Mouse (Mus musculus): ENCODE data around the gene Rps17. TPM values are rescaled to one million over a fixed set of nuclear protein-coding genes. Genes with fewer than 3 reads are reported as not detected.

The Rps17 gene
- total and polyA plus RNA-seq, 3 experiments: 2,532 to 5,238 (median 5,063) TPM

DNA sequence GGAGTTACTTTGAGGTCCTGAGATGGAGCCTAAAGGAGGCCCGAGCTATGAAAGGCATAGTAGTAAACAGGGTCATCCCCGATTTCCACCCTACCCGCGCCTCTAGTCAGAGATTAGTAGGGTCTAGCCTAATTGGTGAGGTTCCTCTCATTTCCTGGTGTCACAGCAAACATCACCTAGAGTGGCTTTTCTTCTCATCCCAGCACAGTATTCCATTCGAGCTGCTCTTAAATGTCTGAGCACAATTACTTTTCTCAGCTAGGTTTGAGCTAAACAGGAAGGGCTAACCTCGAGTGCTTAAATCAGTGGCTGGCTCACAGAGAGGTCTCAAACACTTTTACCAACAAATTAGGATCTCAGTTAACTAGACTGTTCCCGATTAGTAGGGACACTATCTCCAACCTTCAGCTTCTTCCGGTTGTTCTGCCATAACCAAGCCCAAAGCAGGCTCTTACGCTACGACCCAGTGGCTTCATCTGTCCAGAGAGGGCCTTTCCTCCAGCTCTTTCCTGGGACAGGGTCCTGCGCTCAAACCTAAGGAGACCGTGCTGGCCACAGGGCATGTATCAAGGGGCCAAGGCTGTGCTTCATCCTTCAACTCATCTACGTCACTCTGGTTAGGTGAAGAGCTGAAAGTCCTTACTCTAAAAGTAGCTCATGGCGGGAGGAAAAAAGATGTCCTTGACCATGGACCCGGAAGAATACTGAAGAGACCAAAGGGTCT, 555 bp upstream of the Rps17 start:
- Histone ChIP-seq H3K9me3 (replicated peaks; ENCODE audit: low read length) (no peaks in the 10 kb centered on the region), H3K9ac (ENCODE audit: insufficient read depth, low read depth) (peak overlapping the region; percentile 18), H3K4me3 (replicated peaks in 1 of 3; ENCODE audit: low read depth in 2 of 3, low read length in 2 of 3, poor library complexity in 1 of 3) (peak overlapping the region; percentile 20 to 100 (median 41)), H3K79me2 (replicated peaks; ENCODE audit: control insufficient read depth, extremely low read depth, insufficient read depth, poor library complexity, severe bottlenecking) (peaks cover 36% of the 10 kb centered on the region), H3K27me3 (replicated peaks) (no peaks in the 10 kb centered on the region), H3K4me1 (ENCODE audit: control insufficient read depth in 1 of 2, insufficient read depth in 2 of 2) (peaks cover 2 to 26% of the 10 kb centered on the region in 2 experiments; a peak in 2 of 4 replicates), H3K27ac (ENCODE audit: insufficient read depth, low read depth) (no peak overlapping the region), H3K4me2 (ENCODE audit: insufficient read depth, low read depth, poor library complexity, severe bottlenecking) (peak overlapping the region; percentile 31), H3K36me3 (replicated peaks in 1 of 2; ENCODE audit: control insufficient read depth in 1 of 2, insufficient read depth in 1 of 2, low read length in 1 of 2) (peaks cover 35 to 40% of the 10 kb centered on the region in 2 experiments)
- DNase-seq (ENCODE audit: extremely low read depth): no peak
- no peak for TF ChIP-seq ZKSCAN1 (IDR thresholded peaks at IDR 0.05; ENCODE audit: borderline replicate concordance, low read depth, low read length)
- TF ChIP-seq SIN3A (IDR thresholded peaks at IDR 0.05; ENCODE audit: low read length): 0 out of 2 replicates have a peak, but pooled peaks have one; percentile 3
- dilution Hi-C loops (cut with MboI; ENCODE audit: extremely low pct_ligation_motif_present, extremely low pct_unique_long_range_greater_than_20kb, low sequenced_read_pairs): no loop called here
- in situ Hi-C loops (cut with MboI; ENCODE audit: low pct_ligation_motif_present, low pct_unique_long_range_greater_than_20kb, low sequenced_read_pairs): no loop called here

DNA sequence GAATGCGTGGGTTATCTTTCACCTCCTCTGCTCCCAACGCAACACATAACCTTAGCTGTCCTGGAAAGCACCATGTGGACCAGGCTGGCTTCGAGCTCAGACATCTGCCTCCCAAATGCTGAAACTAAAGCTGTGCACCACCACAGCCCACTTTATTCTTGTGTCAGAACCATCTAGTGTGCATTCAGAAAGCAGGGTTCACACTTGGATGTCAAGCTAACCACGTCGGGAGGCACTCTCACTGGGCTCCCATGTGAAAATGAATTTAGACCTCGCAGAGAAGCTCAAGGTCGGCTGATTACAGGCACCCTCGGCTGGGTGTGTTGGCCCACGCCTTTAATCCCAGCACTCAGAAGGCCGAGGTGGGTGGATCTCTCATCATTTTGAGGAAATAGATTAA, 1.2 kb downstream of the Rps17 start:
- peaks cover 40% of the 10 kb centered on the region for H3K79me2 ChIP-seq (replicated peaks; ENCODE audit: control insufficient read depth, extremely low read depth, insufficient read depth, poor library complexity, severe bottlenecking)
- H3K4me3 ChIP-seq (replicated peaks in 1 of 3; ENCODE audit: low read depth in 2 of 3, low read length in 2 of 3, poor library complexity in 1 of 3): peak overlapping the region; percentile 89 to 100 (median 99)
- no peaks in the 10 kb centered on the region for H3K9me3 ChIP-seq (replicated peaks; ENCODE audit: low read length)
- H3K4me2 ChIP-seq (ENCODE audit: insufficient read depth, low read depth, poor library complexity, severe bottlenecking): peak overlapping the region; percentile 89
- H3K4me1 ChIP-seq (ENCODE audit: control insufficient read depth in 1 of 2, insufficient read depth in 2 of 2): peaks cover 2 to 34% of the 10 kb centered on the region in 2 experiments; a peak in 2 of 4 replicates
- no peak for DNase-seq (ENCODE audit: extremely low read depth)
- no peak overlapping the region for H3K27ac ChIP-seq (ENCODE audit: insufficient read depth, low read depth)
- TF ChIP-seq ZC3H11A (IDR thresholded peaks at IDR 0.05; ENCODE audit: low read depth, low read length): no peak
- TF ChIP-seq CHD1 (IDR thresholded peaks at IDR 0.05; ENCODE audit: low read depth, low read length): no peak
- TF ChIP-seq ZMIZ1 (IDR thresholded peaks at IDR 0.05; ENCODE audit: low read depth, low read length): no peak
- peak; percentile 54; the same call in 1 of the 2 replicates for TF ChIP-seq MAX (IDR thresholded peaks at IDR 0.05; ENCODE audit: low read length)
- peak; percentile 31; the same call in 1 of the 2 replicates for TF ChIP-seq NELFE (IDR thresholded peaks at IDR 0.05; ENCODE audit: low read depth, low read length)
- TF ChIP-seq KAT2A (IDR thresholded peaks at IDR 0.05; ENCODE audit: insufficient replicate concordance, low read length): no peak
- TF ChIP-seq USF2 (conservative IDR thresholded peaks at IDR 0.05; ENCODE audit: low read depth, low read length): no peak
- 0 out of 2 replicates have a peak, but pooled peaks have one; percentile 40 for TF ChIP-seq MYC (IDR thresholded peaks at IDR 0.05; ENCODE audit: low read depth, low read length)
- TF ChIP-seq IRF4 (IDR thresholded peaks at IDR 0.05; ENCODE audit: low read depth, low read length): no peak
- no peak for TF ChIP-seq MAFK (IDR thresholded peaks at IDR 0.05; ENCODE audit: insufficient replicate concordance, low read length)
- TF ChIP-seq E2F4 (IDR thresholded peaks at IDR 0.05; ENCODE audit: insufficient replicate concordance, low read depth, low read length): no peak
- no peak for TF ChIP-seq TCF12 (IDR thresholded peaks at IDR 0.05; ENCODE audit: low read depth, low read length)
- H3K9ac ChIP-seq (ENCODE audit: insufficient read depth, low read depth): peak overlapping the region; percentile 99
- H3K36me3 ChIP-seq (replicated peaks in 1 of 2; ENCODE audit: control insufficient read depth in 1 of 2, insufficient read depth in 1 of 2, low read length in 1 of 2): peaks cover 50 to 57% of the 10 kb centered on the region in 2 experiments
- H3K27me3 ChIP-seq (replicated peaks): no peaks in the 10 kb centered on the region
- in situ Hi-C loops (cut with MboI; ENCODE audit: low pct_ligation_motif_present, low pct_unique_long_range_greater_than_20kb, low sequenced_read_pairs) (loop anchor here (5.0 kb wide), 1 partner anchor 177 kb away; no protein-coding TSS in a partner anchor), dilution Hi-C loops (cut with MboI; ENCODE audit: extremely low pct_ligation_motif_present, extremely low pct_unique_long_range_greater_than_20kb, low sequenced_read_pairs) (no loop called here)
